Mouse (Mus musculus) Patski (cell line): ENCODE results near the gene Krt80. TPM values are rescaled to one million over a fixed set of nuclear protein-coding genes. Genes with fewer than 3 reads are reported as not detected.
A peak's percentile ranks its signal among the peaks of the same experiment; 100 is the strongest.

Experiments used
- ATAC-seq: fragments of 100-300 bp; one replicate; pipeline ENCODE4 v1.8.0; 2021
- CTCF ChIA-PET: fragments of 350-600 bp; sonication (Branson Sonifier 250); formaldehyde crosslinking; loops from one replicate; lab custom pipeline; 2022; ENCODE audit warnings: inconsistent platforms; lab: Charles Lee
- POLR2A ChIA-PET: fragments of 350-600 bp; sonication (Branson Sonifier 250); formaldehyde crosslinking; loops from one replicate; lab custom pipeline; 2022; ENCODE audit warnings: antibody characterized with exemption, inconsistent platforms; lab: Charles Lee
- DNase-seq: peaks from one replicate; pipeline ENCODE4 v3.0.0-alpha.2; 2011; ENCODE audit warnings: low read depth, low spot score
- H3K27me3 ChIP-seq: fragments of 371-371 bp; one replicate; pipeline ENCODE4 v1.5.1; 2021
- CTCF ChIP-seq: fragments of 100-300 bp; IDR thresholded peaks from one replicate; pipeline ENCODE4 v1.5.1; 2021
- in situ Hi-C: fragments of 300-500 bp; cut with MboI; formaldehyde crosslinking; loops from 3 replicates; pipeline ENCODE4 v1.11.1; 2018; ENCODE audit warnings: low pct_unique_long_range_greater_than_20kb, mixed read lengths
- polyA plus RNA-seq: library from polyadenylated mRNA; unstranded; gene quantifications from one replicate; pipeline ENCODE4 v1.2.3, GENCODE M21; 2021

Gene Krt80
- polyA plus RNA-seq, 1 experiment from 2014 or later = 16.7 TPM

DNA sequence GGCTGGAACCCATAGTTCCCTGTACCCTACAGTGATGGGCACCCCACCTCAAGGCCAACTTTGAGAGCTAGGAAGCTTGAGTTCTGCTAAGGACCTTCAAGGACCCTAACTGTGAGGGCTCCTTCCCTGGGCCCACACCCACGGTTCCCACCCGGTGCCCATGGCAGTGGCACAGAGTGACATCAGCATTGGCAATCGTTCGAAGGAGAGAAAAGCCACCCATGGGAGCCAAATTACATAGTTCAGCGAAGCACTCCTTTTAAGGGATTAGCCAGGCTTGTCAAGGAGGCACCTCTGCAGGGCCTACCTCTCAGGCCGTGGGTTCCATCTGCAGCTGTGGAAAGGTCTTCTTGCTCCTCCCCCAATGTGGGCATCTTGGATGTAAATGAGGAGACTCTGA, 1.9 kb downstream of the Krt80 start:
- POLR2A ChIA-PET = no interaction called here
- TF ChIP-seq CTCF = no peak
- CTCF ChIA-PET = interaction anchor here (0.5 to 1.6 kb wide), 2 partner anchors 25 to 154 kb away, joined by 3 to 4 read pairs; no protein-coding TSS in a partner anchor
- in situ Hi-C loops = no loop called here
- ATAC-seq (peak; percentile 9), DNase-seq (no peak)
- H3K27me3 ChIP-seq = no peaks in the 10 kb centered on the region

DNA sequence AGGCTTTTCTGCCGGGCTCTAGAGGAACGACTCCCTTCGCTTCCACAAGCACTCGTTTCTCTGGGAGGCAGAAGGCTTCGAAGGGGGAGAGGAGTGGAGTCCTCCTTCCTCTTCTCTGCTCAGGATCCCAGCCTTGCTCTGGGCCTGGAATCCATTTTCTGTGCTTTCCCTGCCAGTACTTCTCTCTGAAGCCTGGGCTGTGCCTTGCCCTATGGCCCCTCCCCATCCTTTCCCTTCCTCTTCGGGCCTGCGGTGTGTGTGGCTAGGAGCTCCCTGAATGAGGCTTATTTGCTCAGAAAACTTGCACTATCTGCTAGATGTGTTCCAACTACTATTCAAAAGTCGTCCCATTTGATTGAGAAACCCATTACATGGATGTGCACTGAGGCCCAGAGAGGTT, 2.5 kb downstream of the Krt80 start:
- no peaks in the 10 kb centered on the region for H3K27me3 ChIP-seq
- ChIA-PET POLR2A (no interaction called here), CTCF (interaction anchor here (0.5 to 1.6 kb wide), 3 partner anchors 25 to 617 kb away, joined by 3 to 4 read pairs (median 3); no protein-coding TSS in a partner anchor)
- TF ChIP-seq CTCF = no peak
- no peak for DNase-seq
- in situ Hi-C loops = no loop called here
- no peak for ATAC-seq

DNA sequence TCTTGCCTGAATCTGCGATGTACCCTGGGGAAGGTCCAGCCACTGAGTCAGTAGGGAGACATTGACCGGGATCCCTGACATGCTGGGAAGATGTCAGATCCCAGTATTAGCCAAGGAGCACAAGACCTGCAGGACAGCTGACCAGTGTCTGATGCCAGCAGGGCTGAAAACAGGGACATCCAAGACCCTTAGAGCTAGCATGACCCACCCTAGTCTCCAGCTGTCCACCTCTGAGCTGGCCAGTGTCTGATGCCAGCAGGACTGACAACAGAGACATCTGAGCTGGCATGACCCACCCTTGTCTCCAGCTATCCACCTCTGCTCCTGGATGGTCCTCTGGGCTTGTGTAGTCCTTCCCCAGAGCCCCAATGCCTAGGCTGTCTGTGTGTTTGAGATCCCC, 3.0 kb downstream of the Krt80 start:
- ChIA-PET CTCF (interaction anchor here (1.5 to 1.6 kb wide), 2 partner anchors 24 to 617 kb away, joined by 3 to 4 read pairs; no protein-coding TSS in a partner anchor), POLR2A (no interaction called here)
- in situ Hi-C loops = no loop called here
- ATAC-seq (no peak), DNase-seq (no peak)
- no peak for TF ChIP-seq CTCF
- H3K27me3 ChIP-seq = no peaks in the 10 kb centered on the region

DNA sequence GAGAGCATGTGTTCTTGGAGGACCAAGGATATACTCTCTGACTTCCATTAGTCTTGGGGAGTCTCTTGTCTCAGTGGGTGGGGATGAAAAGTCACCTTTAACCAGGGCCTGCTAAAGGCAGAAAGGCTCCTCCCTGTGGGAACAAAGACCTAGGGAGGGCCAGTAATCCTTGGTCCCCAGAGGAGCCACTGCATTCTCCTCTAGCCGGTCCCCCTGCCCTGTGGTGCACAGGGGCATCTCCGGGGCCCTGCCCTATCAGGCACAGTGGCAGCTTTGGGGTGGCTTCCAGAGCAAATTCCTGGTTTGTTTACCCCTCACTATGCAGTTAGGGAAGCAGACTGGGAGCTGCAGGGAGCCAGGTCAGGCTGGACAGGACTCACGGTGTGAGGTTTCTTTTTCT, 3.5 kb downstream of the Krt80 start:
- ChIA-PET CTCF (interaction anchor here (1.5 kb wide), 1 partner anchor 618 kb away, joined by 3 read pairs; no protein-coding TSS in a partner anchor), POLR2A (interaction anchor here (0.5 kb wide), 1 partner anchor 749 kb away, joined by 4 read pairs; no protein-coding TSS in a partner anchor)
- no peaks in the 10 kb centered on the region for H3K27me3 ChIP-seq
- DNase-seq = no peak
- in situ Hi-C loops = no loop called here
- no peak for ATAC-seq
- TF ChIP-seq CTCF = no peak

DNA sequence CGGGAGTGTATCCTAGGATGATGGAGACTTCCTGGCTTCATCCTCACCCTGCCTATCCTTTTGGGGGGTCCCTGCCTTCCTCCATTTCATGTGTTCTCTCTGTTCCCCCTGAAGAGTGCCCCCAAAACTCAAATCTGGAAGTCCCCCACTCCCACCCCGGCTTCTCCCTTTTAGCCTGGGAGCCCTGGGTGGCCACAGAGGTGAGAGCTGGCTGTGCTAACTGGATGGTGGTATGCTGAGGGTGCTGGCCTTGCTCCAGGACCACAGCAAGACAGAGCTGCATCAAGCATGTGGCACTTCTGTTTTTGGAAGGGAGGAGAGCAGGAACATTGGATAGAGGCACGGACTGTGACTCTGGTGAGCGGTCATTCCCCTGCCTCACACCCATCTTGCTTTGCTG, 4.2 kb downstream of the Krt80 start:
- ChIA-PET POLR2A (no interaction called here), CTCF (interaction anchor here (1.7 kb wide), 1 partner anchor 11 kb away, joined by 4 read pairs; no protein-coding TSS in a partner anchor)
- no peaks in the 10 kb centered on the region for H3K27me3 ChIP-seq
- no peak for TF ChIP-seq CTCF
- DNase-seq = no peak
- ATAC-seq = no peak
- in situ Hi-C loops = no loop called here

DNA sequence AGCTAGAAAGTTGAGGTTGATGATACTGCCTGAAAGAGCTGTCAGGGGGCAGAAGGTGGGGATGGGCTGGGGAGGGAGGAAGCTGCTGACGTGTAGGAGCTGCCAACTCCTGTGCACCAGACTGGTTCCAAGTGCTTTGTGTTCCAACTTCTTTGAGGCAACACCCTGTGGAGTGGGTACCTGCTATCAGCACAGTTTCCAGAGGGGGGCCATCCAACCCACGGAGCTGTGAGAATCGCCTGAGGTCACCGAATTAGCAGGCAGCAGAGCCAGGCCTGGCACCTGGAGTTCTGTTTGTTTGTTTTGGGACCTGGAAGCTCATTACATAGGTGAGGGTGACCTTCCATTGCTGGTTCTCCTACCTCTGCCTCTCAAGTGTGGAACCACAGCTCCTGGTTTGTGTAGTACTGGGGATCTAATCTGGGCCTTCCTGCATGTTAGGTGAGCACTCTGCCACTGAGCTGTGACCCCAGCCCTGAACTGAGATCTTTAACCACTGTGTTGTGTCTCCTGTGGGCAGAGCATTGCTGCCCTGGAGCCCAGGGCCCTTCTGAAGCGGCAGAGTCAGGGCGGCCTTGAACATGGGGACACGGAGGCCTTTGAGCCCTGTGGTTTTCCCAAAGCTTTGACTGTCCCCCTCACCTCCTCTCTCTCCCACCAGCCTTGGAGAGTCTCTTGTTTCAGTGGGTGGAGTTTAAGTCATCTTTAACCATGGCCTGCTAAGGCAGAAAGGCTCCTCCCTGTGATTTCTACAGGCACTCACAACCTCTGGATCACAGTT, 4.9 kb downstream of the Krt80 start:
- no peaks in the 10 kb centered on the region for H3K27me3 ChIP-seq
- CTCF ChIA-PET = interaction anchor here (1.7 kb wide), 1 partner anchor 11 kb away, joined by 4 read pairs; no protein-coding TSS in a partner anchor
- in situ Hi-C loops = no loop called here
- DNase-seq (no peak), ATAC-seq (no peak)
- no peak for TF ChIP-seq CTCF
- POLR2A ChIA-PET = no interaction called here

DNA sequence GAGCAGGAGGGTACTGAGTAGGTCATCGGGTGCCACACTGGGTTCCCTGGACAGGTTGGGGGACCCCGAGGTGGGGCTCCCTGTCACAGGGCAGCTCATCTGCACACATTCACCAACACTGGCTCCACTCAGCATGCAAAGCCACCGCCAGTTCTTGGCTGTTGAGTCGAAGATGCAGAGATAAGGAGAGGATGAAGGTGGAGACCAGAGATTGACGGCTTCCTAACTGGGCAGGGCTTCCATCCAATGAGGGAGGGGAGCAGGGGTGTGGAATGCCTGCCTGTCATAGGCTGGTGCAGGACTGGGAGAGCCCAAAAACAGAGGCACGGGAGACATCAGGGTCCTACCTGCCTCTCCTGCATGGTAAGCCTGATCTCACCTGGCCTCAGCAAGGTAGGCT, 5.5 kb downstream of the Krt80 start:
- POLR2A ChIA-PET = no interaction called here
- H3K27me3 ChIP-seq = no peaks in the 10 kb centered on the region
- DNase-seq (no peak), ATAC-seq (no peak)
- CTCF ChIA-PET = interaction anchor here (0.9 to 1.7 kb wide), 2 partner anchors 12 to 23 kb away, joined by 3 to 4 read pairs; no protein-coding TSS in a partner anchor
- no peak for TF ChIP-seq CTCF
- in situ Hi-C loops = no loop called here

DNA sequence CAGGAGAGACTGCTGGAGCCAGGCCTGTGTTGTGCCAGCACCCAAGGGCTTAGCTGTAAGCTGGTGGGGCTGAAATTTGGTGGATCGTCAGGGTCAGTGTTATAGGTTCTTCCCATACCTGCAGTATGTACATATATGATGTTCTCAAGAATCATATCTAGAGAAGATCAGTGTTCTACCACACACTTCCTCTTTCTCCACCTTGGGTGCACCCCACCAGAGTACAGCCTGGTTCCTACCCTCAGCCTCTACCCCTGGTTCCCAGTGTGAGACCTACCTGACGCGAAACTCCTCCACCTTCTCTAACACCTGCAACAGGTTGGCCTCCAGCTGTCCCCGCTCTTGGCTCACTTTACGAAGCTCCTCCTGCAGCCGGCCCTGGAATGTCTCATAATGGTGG, 6.0 kb downstream of the Krt80 start:
- ATAC-seq = no peak
- H3K27me3 ChIP-seq = no peaks in the 10 kb centered on the region
- TF ChIP-seq CTCF = no peak
- POLR2A ChIA-PET = no interaction called here
- no peak for DNase-seq
- CTCF ChIA-PET = interaction anchor here (0.9 to 1.7 kb wide), 3 partner anchors 20 to 23 kb away, joined by 3 to 8 read pairs (median 4); no protein-coding TSS in a partner anchor
- in situ Hi-C loops = no loop called here

DNA sequence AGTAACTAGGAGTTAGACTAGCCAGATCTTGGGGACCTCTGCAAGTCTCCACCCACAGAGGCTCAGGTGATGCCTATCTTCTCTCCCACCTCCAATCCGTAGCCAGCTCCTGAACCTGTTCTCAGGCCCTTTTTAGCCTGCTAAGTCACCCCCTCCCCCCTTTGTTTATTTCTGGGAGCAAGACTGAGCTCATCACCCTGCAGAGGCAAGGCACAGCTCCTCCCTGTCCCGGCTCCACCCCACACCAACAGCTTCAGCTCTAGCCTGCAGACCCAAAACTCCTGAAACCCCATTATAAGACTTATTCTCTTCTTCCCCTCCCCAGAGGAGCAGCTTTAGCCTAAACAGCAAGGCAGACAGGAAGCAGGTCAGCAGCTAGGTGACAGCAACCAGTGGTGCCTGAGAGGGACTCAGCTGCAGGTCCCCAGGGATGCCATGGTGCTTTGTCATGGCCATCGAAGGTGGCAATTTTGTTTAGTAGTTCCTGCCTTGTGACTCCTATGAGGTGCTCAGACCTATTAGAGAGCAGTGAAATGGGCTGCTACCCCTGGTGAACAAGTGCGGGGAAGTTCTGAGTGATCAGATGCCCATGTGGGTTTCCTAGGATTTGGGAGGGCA, 7.5 kb downstream of the Krt80 start:
- in situ Hi-C loops = no loop called here

DNA sequence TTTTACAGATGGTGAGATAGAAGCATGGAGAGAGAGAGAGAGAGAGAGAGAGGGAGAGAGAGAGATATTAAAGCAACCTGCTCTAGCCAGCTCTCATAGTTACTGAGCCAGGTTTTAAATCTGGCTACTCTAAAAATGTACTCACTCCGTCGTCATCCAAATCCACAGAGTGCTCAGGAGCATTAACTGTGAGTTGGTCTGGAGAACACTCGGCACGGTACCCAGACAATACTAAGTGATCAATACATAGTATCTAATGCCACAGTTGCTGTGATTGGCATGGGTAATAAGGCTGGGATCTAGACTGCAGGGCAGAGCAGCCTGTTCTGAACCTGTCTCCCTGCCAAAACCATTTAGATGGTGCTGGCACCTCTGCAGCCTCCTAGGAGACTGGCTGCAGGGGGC, 14.6 kb downstream of the Krt80 start:
- DNase-seq (no peak), ATAC-seq (no peak)
- ChIA-PET CTCF (no interaction called here), POLR2A (interaction anchor here (1.1 kb wide), 1 partner anchor 19 kb away, joined by 3 read pairs; no protein-coding TSS in a partner anchor)
- no peak for TF ChIP-seq CTCF
- no peaks in the 10 kb centered on the region for H3K27me3 ChIP-seq
- in situ Hi-C loops = no loop called here

More for the DNA sequence above, 7.5 kb downstream of the Krt80 start:
- TF ChIP-seq CTCF = no peak
- no peak for DNase-seq
- no peak for ATAC-seq
- ChIA-PET CTCF (interaction anchor here (0.9 to 1.7 kb wide), 5 partner anchors 19 to 703 kb away, joined by 3 to 8 read pairs (median 4); no protein-coding TSS in a partner anchor), POLR2A (no interaction called here)
- no peaks in the 10 kb centered on the region for H3K27me3 ChIP-seq
